Mouse (Mus musculus) spleen, embryonic (tissue): Measurements from ENCODE around the gene Hsd17b1.

ENCODE experiments used
- CTCF ChIA-PET: fragments of 350-600 bp; sonication (Branson Sonifier 250); formaldehyde crosslinking; loops from one replicate; lab custom pipeline; 2022; lab: Charles Lee

Gene Hsd17b1

GRCm38 (mm10) chr11:101078121-101078520 is at the start of gene Hsd17b1:
TSS of gene Hsd17b1 (plus strand) at chr11:101078411.
- CTCF ChIA-PET = no interaction called here

- CTCF ChIA-PET = interaction anchor here (0.5 to 0.6 kb wide), 2 partner anchors 70 to 108 kb away, joined by 5 to 8 read pairs; no protein-coding TSS in a partner anchor
Observed at GRCm38 (mm10) chr11:101029320-101029719, 48.9 kb upstream of the Hsd17b1 start.

GRCm38 (mm10) chr11:101030136-101030807 is 47.9 kb upstream of the Hsd17b1 start:
- CTCF ChIA-PET = no interaction called here

GRCm38 (mm10) chr11:101030808-101031156 is 47.4 kb upstream of the Hsd17b1 start:
- CTCF ChIA-PET = no interaction called here

- CTCF ChIA-PET = interaction anchor here (0.7 kb wide), 1 partner anchor 583 kb away, joined by 3 read pairs; no protein-coding TSS in a partner anchor
Observed at GRCm38 (mm10) chr11:101031470-101031869, 46.7 kb upstream of the Hsd17b1 start.

GRCm38 (mm10) chr11:101033856-101034500 is 44.2 kb upstream of the Hsd17b1 start:
- CTCF ChIA-PET = interaction anchor here (0.5 kb wide), 1 partner anchor 605 kb away, joined by 3 read pairs; no protein-coding TSS in a partner anchor

- CTCF ChIA-PET = interaction anchor here (0.5 kb wide), 1 partner anchor 604 kb away, joined by 3 read pairs; no protein-coding TSS in a partner anchor
Observed at GRCm38 (mm10) chr11:101034614-101035327, 43.4 kb upstream of the Hsd17b1 start.

- CTCF ChIA-PET = no interaction called here
Observed at GRCm38 (mm10) chr11:101035328-101035695, 42.9 kb upstream of the Hsd17b1 start.

- CTCF ChIA-PET = no interaction called here
Observed at GRCm38 (mm10) chr11:101037795-101038194, 40.4 kb upstream of the Hsd17b1 start.

- CTCF ChIA-PET = no interaction called here
Observed at GRCm38 (mm10) chr11:101045826-101046225, 32.4 kb upstream of the Hsd17b1 start.

- CTCF ChIA-PET = no interaction called here
Observed at GRCm38 (mm10) chr11:101046440-101046839, 31.8 kb upstream of the Hsd17b1 start.

GRCm38 (mm10) chr11:101047502-101047901 is 30.7 kb upstream of the Hsd17b1 start:
- CTCF ChIA-PET = interaction anchor here (0.6 to 1.0 kb wide), 2 partner anchors 15 to 84 kb away, joined by 3 to 6 read pairs; no protein-coding TSS in a partner anchor

- CTCF ChIA-PET = no interaction called here
Observed at GRCm38 (mm10) chr11:101050359-101050758, 27.9 kb upstream of the Hsd17b1 start.

- CTCF ChIA-PET = no interaction called here
Observed at GRCm38 (mm10) chr11:101051051-101051493, 27.1 kb upstream of the Hsd17b1 start.

- CTCF ChIA-PET = no interaction called here
Observed at GRCm38 (mm10) chr11:101051617-101052016, 26.6 kb upstream of the Hsd17b1 start.

GRCm38 (mm10) chr11:101052751-101053473 is 25.3 kb upstream of the Hsd17b1 start:
- CTCF ChIA-PET = interaction anchor here (0.5 to 1.1 kb wide), 2 partner anchors 50 to 116 kb away, joined by 3 to 6 read pairs; no protein-coding TSS in a partner anchor

- CTCF ChIA-PET = interaction anchor here (0.7 to 0.9 kb wide), 2 partner anchors 70 to 264 kb away, joined by 3 to 6 read pairs; no protein-coding TSS in a partner anchor
Observed at GRCm38 (mm10) chr11:101053974-101054373, 24.2 kb upstream of the Hsd17b1 start.

GRCm38 (mm10) chr11:101055418-101055817 is 22.8 kb upstream of the Hsd17b1 start:
- CTCF ChIA-PET = interaction anchor here (0.6 kb wide), 1 partner anchor 69 kb away, joined by 3 read pairs; no protein-coding TSS in a partner anchor

- CTCF ChIA-PET = interaction anchor here (1.0 to 1.8 kb wide), 2 partner anchors 55 to 73 kb away, joined by 5 read pairs; no protein-coding TSS in a partner anchor
Observed at GRCm38 (mm10) chr11:101056885-101057284, 21.3 kb upstream of the Hsd17b1 start.

GRCm38 (mm10) chr11:101057860-101058259 is 20.4 kb upstream of the Hsd17b1 start:
- CTCF ChIA-PET = interaction anchor here (0.6 to 1.8 kb wide), 3 partner anchors 9 to 74 kb away, joined by 4 to 5 read pairs (median 4); no protein-coding TSS in a partner anchor

- CTCF ChIA-PET = interaction anchor here (0.6 to 1.4 kb wide), 4 partner anchors 8 to 123 kb away, joined by 3 to 4 read pairs (median 3); no protein-coding TSS in a partner anchor
Observed at GRCm38 (mm10) chr11:101058726-101059125, 19.5 kb upstream of the Hsd17b1 start.
